Mouse (Mus musculus): ENCODE measurements around the gene Elmod3. TPM values are rescaled to one million over a fixed set of nuclear protein-coding genes. Genes with fewer than 3 reads are reported as not detected.

Elmod3 gene
- total RNA-seq, 1 experiment: 4.3 TPM

DNA sequence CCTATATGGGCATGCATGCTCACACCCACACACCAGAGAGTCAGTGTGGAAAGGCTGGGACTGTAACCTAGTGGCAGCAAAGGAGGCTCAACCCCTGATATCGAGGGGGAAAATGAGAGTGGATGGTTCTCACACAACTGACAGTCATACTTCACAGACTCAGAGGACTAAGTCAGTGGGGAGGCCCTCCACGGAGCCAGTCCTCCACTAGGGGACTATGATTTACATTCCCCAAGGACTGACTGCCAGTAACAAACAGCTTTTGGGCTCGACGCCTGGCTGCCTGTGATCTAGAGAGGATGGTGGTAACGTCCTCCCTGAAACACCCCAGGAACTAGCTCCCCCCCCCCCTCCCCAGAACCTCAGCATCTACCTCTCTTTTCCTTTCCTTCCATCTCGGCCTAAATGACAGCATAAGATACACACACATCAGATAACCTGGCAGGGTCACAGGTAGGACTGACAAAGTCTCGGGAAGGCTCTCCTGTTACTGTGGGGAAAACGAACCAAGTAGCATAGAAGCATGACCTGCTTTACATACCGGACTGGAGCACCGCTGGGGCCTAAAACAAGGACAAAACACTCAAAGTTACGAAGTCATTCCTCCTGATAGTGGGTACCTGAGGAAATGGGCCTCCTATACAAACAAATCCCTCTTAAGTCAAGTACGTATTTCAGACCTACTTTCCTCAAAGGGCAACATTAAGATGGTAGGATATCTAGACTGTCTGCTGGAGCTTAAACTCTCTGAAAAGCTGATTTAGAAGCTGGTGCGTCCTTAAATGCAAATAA is 934 bp downstream of the Elmod3 start:
- H3K9ac ChIP-seq (ENCODE audit: insufficient read depth, low read depth, low read length, poor library complexity, severe bottlenecking): peak overlapping the region; percentile 36; the same call in 1 of the 2 replicates
- in situ Hi-C loops (cut with MboI; ENCODE audit: low sequenced_read_pairs in 2 of 2, unreplicated experiment in 2 of 2): no loop called here
- TF ChIP-seq MAFK (IDR thresholded peaks at IDR 0.05; ENCODE audit: insufficient read depth, low read depth, low read length) (no peak), ZNF384 (IDR thresholded peaks at IDR 0.05; ENCODE audit: low read depth, low read length) (no peak), HCFC1 (IDR thresholded peaks at IDR 0.05; ENCODE audit: borderline replicate concordance, insufficient read depth, low read length) (no peak)
- no peak for DNase-seq (ENCODE audit: low read depth, low spot score)
- H3K36me3 ChIP-seq (ENCODE audit: control insufficient read depth, insufficient read depth, low read length, poor library complexity, severe bottlenecking): no peaks in the 10 kb centered on the region
- H3K27ac ChIP-seq (ENCODE audit: insufficient read depth, low read depth, low read length, poor library complexity, severe bottlenecking): no peak overlapping the region
- peaks cover 0 to 2% of the 10 kb centered on the region in 2 experiments; a peak in 1 of 4 replicates for H3K4me1 ChIP-seq (ENCODE audit: control insufficient read depth in 2 of 2, insufficient read depth in 2 of 2, low read length in 2 of 2, poor library complexity in 1 of 2)
- no peaks in the 10 kb centered on the region for H3K9me3 ChIP-seq (ENCODE audit: control insufficient read depth, insufficient read depth, low read depth, low read length)
- peak overlapping the region; percentile 64 to 89; a peak in 3 of 4 replicates for H3K4me3 ChIP-seq (ENCODE audit: insufficient read depth in 1 of 2, low read depth in 1 of 2, low read length in 2 of 2, poor library complexity in 1 of 2, severe bottlenecking in 1 of 2)

DNA sequence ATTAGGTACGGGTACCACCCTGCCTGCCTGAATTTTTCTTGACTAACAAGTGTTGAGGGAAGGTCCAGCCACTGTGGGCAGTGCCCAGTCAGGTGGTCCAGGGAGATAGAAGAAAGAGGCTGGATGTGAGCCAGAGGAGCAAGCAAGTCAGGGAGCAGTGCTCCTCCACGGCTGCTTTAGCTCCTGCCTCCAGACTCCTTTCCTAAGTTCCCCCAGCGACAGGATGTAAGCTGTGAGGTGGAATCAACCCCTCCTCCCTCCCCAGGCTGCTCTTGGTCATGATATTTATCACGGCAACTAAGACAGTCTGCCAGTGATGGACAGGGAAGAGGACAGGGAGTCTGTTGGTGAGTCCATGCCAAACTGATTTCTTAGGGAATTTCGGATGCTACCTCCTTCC is 4.3 kb downstream of the Elmod3 start:
- no peak overlapping the region for H3K9ac ChIP-seq (ENCODE audit: insufficient read depth, low read depth, low read length, poor library complexity, severe bottlenecking)
- TF ChIP-seq HCFC1 (IDR thresholded peaks at IDR 0.05; ENCODE audit: borderline replicate concordance, insufficient read depth, low read length): no peak
- TF ChIP-seq ZC3H11A (IDR thresholded peaks at IDR 0.05; ENCODE audit: borderline replicate concordance, low read depth, low read length): no peak
- TF ChIP-seq CHD2 (IDR thresholded peaks at IDR 0.05; ENCODE audit: low read depth, low read length): no peak
- no peak for TF ChIP-seq ZNF384 (IDR thresholded peaks at IDR 0.05; ENCODE audit: low read depth, low read length)
- no peak for TF ChIP-seq MAFK (IDR thresholded peaks at IDR 0.05; ENCODE audit: insufficient read depth, low read depth, low read length)
- H3K9me3 ChIP-seq (ENCODE audit: control insufficient read depth, insufficient read depth, low read depth, low read length): no peaks in the 10 kb centered on the region
- H3K27ac ChIP-seq (ENCODE audit: insufficient read depth, low read depth, low read length, poor library complexity, severe bottlenecking): no peak overlapping the region
- in situ Hi-C loops (cut with MboI; ENCODE audit: low sequenced_read_pairs in 2 of 2, unreplicated experiment in 2 of 2): no loop called here
- no peaks in the 10 kb centered on the region; a peak in 1 of 4 replicates for H3K4me1 ChIP-seq (ENCODE audit: control insufficient read depth in 2 of 2, insufficient read depth in 2 of 2, low read length in 2 of 2, poor library complexity in 1 of 2)
- H3K4me3 ChIP-seq (ENCODE audit: insufficient read depth in 1 of 2, low read depth in 1 of 2, low read length in 2 of 2, poor library complexity in 1 of 2, severe bottlenecking in 1 of 2): no peak overlapping the region
- no peak for DNase-seq (ENCODE audit: low read depth, low spot score)
- no peaks in the 10 kb centered on the region for H3K36me3 ChIP-seq (ENCODE audit: control insufficient read depth, insufficient read depth, low read length, poor library complexity, severe bottlenecking)

DNA sequence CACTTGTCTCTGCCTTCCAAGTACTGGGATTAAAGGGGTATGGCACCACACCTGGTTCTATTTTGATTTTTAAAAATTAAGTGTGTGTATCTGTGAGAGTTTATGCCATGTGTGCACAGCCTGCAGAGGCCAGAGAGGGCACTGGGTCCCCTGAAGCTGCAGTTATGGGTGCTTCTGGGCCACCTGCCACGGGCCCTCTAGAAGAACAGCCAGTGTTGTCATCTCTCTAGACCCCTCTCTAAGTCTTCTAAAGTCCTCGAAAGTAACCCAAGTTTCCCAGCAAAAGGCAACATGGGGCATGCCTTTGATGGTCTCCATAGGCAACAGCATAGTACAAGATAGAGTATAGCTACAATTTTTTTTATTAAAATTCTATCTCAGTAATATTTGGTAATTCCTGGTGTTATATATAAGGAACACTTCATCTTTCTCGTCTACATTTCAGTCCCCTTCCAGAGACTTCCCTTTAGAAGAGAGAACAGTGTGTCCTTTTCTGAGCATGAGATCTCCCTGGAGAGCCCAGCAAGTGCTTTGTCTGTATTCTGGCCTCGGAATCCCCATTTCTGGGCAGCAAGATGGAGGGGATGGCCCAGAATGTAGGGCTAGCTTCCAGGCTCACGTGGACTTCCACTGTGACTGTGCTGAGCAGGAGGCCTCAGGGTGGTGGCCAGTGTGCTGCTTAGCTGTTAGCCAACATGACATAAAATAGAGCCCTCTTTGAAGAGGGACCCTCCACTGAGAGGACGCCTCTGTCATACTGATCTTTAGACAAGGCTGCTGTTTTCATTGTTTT is 5.0 kb downstream of the Elmod3 start:
- no peak overlapping the region for H3K9ac ChIP-seq (ENCODE audit: insufficient read depth, low read depth, low read length, poor library complexity, severe bottlenecking)
- no peaks in the 10 kb centered on the region for H3K9me3 ChIP-seq (ENCODE audit: control insufficient read depth, insufficient read depth, low read depth, low read length)
- TF ChIP-seq ZC3H11A (IDR thresholded peaks at IDR 0.05; ENCODE audit: borderline replicate concordance, low read depth, low read length) (no peak), HCFC1 (IDR thresholded peaks at IDR 0.05; ENCODE audit: borderline replicate concordance, insufficient read depth, low read length) (no peak), ZNF384 (IDR thresholded peaks at IDR 0.05; ENCODE audit: low read depth, low read length) (no peak), CHD2 (IDR thresholded peaks at IDR 0.05; ENCODE audit: low read depth, low read length) (no peak), MAFK (IDR thresholded peaks at IDR 0.05; ENCODE audit: insufficient read depth, low read depth, low read length) (no peak)
- no peak overlapping the region for H3K4me3 ChIP-seq (ENCODE audit: insufficient read depth in 1 of 2, low read depth in 1 of 2, low read length in 2 of 2, poor library complexity in 1 of 2, severe bottlenecking in 1 of 2)
- no peaks in the 10 kb centered on the region for H3K36me3 ChIP-seq (ENCODE audit: control insufficient read depth, insufficient read depth, low read length, poor library complexity, severe bottlenecking)
- H3K4me1 ChIP-seq (ENCODE audit: control insufficient read depth in 2 of 2, insufficient read depth in 2 of 2, low read length in 2 of 2, poor library complexity in 1 of 2): no peaks in the 10 kb centered on the region
- DNase-seq (ENCODE audit: low read depth, low spot score): no peak
- in situ Hi-C loops (cut with MboI; ENCODE audit: low sequenced_read_pairs in 2 of 2, unreplicated experiment in 2 of 2): no loop called here
- no peak overlapping the region for H3K27ac ChIP-seq (ENCODE audit: insufficient read depth, low read depth, low read length, poor library complexity, severe bottlenecking)

GRCm38 (mm10) chr6:72590111-72590510 is 8.1 kb downstream of the Elmod3 start:
- Histone ChIP-seq H3K9ac (ENCODE audit: insufficient read depth, low read depth, low read length, poor library complexity, severe bottlenecking) (no peak overlapping the region), H3K9me3 (ENCODE audit: control insufficient read depth, insufficient read depth, low read depth, low read length) (no peaks in the 10 kb centered on the region), H3K36me3 (ENCODE audit: control insufficient read depth, insufficient read depth, low read length, poor library complexity, severe bottlenecking) (no peaks in the 10 kb centered on the region), H3K4me3 (ENCODE audit: insufficient read depth in 1 of 2, low read depth in 1 of 2, low read length in 2 of 2, poor library complexity in 1 of 2, severe bottlenecking in 1 of 2) (no peak overlapping the region), H3K4me1 (ENCODE audit: control insufficient read depth in 2 of 2, insufficient read depth in 2 of 2, low read length in 2 of 2, poor library complexity in 1 of 2) (no peaks in the 10 kb centered on the region), H3K27ac (ENCODE audit: insufficient read depth, low read depth, low read length, poor library complexity, severe bottlenecking) (no peak overlapping the region)
- DNase-seq (ENCODE audit: low read depth, low spot score): no peak
- TF ChIP-seq CHD2 (IDR thresholded peaks at IDR 0.05; ENCODE audit: low read depth, low read length): no peak
- no peak for TF ChIP-seq ZC3H11A (IDR thresholded peaks at IDR 0.05; ENCODE audit: borderline replicate concordance, low read depth, low read length)
- TF ChIP-seq ZNF384 (IDR thresholded peaks at IDR 0.05; ENCODE audit: low read depth, low read length): no peak
- TF ChIP-seq HCFC1 (IDR thresholded peaks at IDR 0.05; ENCODE audit: borderline replicate concordance, insufficient read depth, low read length): no peak
- no peak for TF ChIP-seq MAFK (IDR thresholded peaks at IDR 0.05; ENCODE audit: insufficient read depth, low read depth, low read length)
- in situ Hi-C loops (cut with MboI; ENCODE audit: low sequenced_read_pairs in 2 of 2, unreplicated experiment in 2 of 2): no loop called here

Data from ES-E14 (cell line).